Mouse (Mus musculus) hindbrain, embryonic 14.5 days (tissue): ENCODE measurements around the gene Fam214b. TPM values are rescaled to one million over a fixed set of nuclear protein-coding genes. Genes with fewer than 3 reads are reported as not detected.

Source experiments
- ATAC-seq: fragments of 200-750 bp; cut with Nextera tagmentation; 2 replicates; pipeline ENCODE4 v1.8.0; 2017; ENCODE audit warnings: moderate number of reproducible peaks, mild to moderate bottlenecking, moderate TSS enrichment, moderate library complexity; ENCODE audit not compliant: low FRiP score
- DNase-seq: peaks from one replicate; pipeline ENCODE4 v3.0.0-alpha.2; 2015; ENCODE audit warnings: low spot score
- H3K27ac ChIP-seq: fragments of 300-500 bp; sonication (generic); 2 replicates; pipeline ENCODE4 v1.5.1; 2014; ENCODE audit warnings: mild to moderate bottlenecking, moderate library complexity
- H3K27me3 ChIP-seq: fragments of 300-500 bp; sonication (generic); 2 replicates; pipeline ENCODE4 v1.6.1; 2014; ENCODE audit warnings: mild to moderate bottlenecking, low read length, mixed read lengths; ENCODE audit not compliant: control insufficient read depth, insufficient read depth
- H3K36me3 ChIP-seq: fragments of 300-500 bp; sonication (generic); replicated peaks from 2 replicates; pipeline ENCODE4 v1.6.1; 2014; ENCODE audit not compliant: control insufficient read depth, insufficient read depth
- H3K4me1 ChIP-seq: fragments of 300-500 bp; sonication (generic); replicated peaks from 2 replicates; pipeline ENCODE4 v1.6.1; 2014; ENCODE audit warnings: antibody characterized with exemption, low read length, mixed read lengths; ENCODE audit not compliant: control insufficient read depth, insufficient read depth
- H3K4me2 ChIP-seq: fragments of 300-500 bp; sonication (generic); replicated peaks from 2 replicates; pipeline ENCODE4 v1.6.1; 2014; ENCODE audit warnings: mild to moderate bottlenecking, moderate library complexity
- H3K4me3 ChIP-seq: fragments of 300-500 bp; sonication (generic); replicated peaks from 2 replicates; pipeline ENCODE4 v1.5.1; 2014; ENCODE audit warnings: mild to moderate bottlenecking, low read length
- H3K9ac ChIP-seq: fragments of 300-500 bp; sonication (generic); 2 replicates; pipeline ENCODE4 v1.6.1; 2014
- H3K9me3 ChIP-seq: fragments of 300-500 bp; sonication (generic); 2 replicates; pipeline ENCODE4 v1.6.1; 2016; ENCODE audit warnings: low read length; ENCODE audit not compliant: control insufficient read depth
- WGBS: fragments of 180-500 bp; shearing (Covaris S2); extraction: QIAGEN DNeasy Blood & Tissue Kit; methylation state at CpG from one replicate; pipeline ENCODE4 v1.1.7; 2014; 5-methylcytosine and 5-hydroxymethylcytosine counted together
- polyA plus RNA-seq: library from polyadenylated mRNA; unstranded; fragments of >200 nt; fragmentation: Nextera tagmentation; extraction: Ambion mirVana; gene quantifications from 2 replicates; pipeline ENCODE4 v1.2.1, GENCODE M21; 2014

Gene Fam214b
- polyA plus RNA-seq, 1 experiment from 2014 or later = 22.6 TPM

GRCm38 (mm10) chr4:43031237-43031995 lies 14.6 kb downstream of the Fam214b start, which contains the start of gene Stoml2:
Gene Stoml2, minus strand, starts transcription at chr4:43031710.
- ATAC-seq = peak; percentile 95
- WGBS = under 1% methylated on average over 38 of the region's 38 CpGs
- H3K4me2 ChIP-seq = peak within 1 kb of the TSS; percentile 81
- DNase-seq = peak; percentile 92
- H3K36me3 ChIP-seq = peaks cover 73% of the 10 kb centered on the region
- H3K9me3 ChIP-seq = no peaks in the 10 kb centered on the region
- no peaks in the 10 kb centered on the region for H3K27me3 ChIP-seq
- H3K4me1 ChIP-seq = peaks cover 21% of the 10 kb centered on the region; the same call in 1 of the 2 replicates
- peak within 1 kb of the TSS; percentile 82 for H3K4me3 ChIP-seq
- peak within 1 kb of the TSS; percentile 91 for H3K9ac ChIP-seq
- H3K27ac ChIP-seq = peak within 1 kb of the TSS; percentile 90

DNA sequence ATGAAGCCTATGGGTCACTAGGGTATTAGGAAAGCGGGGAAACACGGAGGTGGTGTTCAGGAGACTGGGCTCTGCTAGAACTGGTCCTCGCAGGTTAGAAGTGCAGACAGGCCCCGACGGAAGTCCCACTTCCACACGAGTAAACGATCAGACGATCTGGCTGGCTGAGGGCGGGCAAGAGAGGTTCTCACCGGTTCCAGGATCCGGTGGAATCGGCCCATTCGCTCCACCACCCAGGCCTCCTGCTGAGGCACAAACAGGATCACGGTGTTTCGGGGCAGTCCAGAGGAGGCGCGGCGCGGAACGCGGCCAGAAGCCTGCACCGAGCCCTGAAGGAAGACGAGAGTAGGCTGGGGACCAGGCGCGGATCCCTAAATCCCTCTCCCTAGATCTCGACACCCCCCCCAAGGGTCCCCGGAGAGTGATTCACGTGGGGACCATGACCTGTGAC lies 15.2 kb downstream of the Fam214b start:
- Histone ChIP-seq H3K27ac (peak overlapping the region; percentile 90), H3K4me2 (peak overlapping the region; percentile 81), H3K9me3 (no peaks in the 10 kb centered on the region), H3K4me3 (peak overlapping the region; percentile 82), H3K4me1 (peaks cover 21% of the 10 kb centered on the region; the same call in 1 of the 2 replicates), H3K36me3 (peaks cover 67% of the 10 kb centered on the region), H3K27me3 (no peaks in the 10 kb centered on the region), H3K9ac (peak overlapping the region; percentile 91)
- WGBS = 2% methylated on average over 28 of the region's 28 CpGs
- DNase-seq (peak; percentile 33), ATAC-seq (peak; percentile 0; the same call in 1 of the 2 replicates)

DNA sequence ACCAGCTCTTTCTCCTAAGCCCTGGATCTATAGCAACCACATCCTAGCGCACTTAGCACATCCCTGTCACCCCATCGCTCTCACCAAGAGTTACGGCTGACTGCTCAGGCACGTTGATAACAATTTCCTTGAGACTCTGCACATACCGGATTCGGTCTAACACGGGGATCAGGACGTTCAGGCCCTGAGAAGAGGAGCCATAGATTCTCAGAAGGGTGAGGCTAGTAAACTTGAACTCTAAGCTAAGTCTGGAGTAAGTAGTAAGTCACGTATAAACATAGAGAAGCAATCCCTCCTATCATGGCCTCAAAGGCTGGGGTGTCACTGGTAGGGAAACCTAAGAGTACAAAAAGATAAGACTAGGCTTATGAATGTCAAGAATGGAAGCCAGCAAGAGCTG lies 15.7 kb downstream of the Fam214b start:
- DNase-seq (no peak), ATAC-seq (no peak)
- H3K9me3 ChIP-seq = no peaks in the 10 kb centered on the region
- WGBS = 78% methylated on average over 9 of the region's 9 CpGs
- peaks cover 63% of the 10 kb centered on the region for H3K36me3 ChIP-seq
- peak overlapping the region; percentile 91 for H3K9ac ChIP-seq
- H3K4me1 ChIP-seq = peaks cover 21% of the 10 kb centered on the region; the same call in 1 of the 2 replicates
- H3K27me3 ChIP-seq = no peaks in the 10 kb centered on the region
- no peak overlapping the region for H3K27ac ChIP-seq
- peak overlapping the region; percentile 82 for H3K4me3 ChIP-seq
- peak overlapping the region; percentile 81 for H3K4me2 ChIP-seq

DNA sequence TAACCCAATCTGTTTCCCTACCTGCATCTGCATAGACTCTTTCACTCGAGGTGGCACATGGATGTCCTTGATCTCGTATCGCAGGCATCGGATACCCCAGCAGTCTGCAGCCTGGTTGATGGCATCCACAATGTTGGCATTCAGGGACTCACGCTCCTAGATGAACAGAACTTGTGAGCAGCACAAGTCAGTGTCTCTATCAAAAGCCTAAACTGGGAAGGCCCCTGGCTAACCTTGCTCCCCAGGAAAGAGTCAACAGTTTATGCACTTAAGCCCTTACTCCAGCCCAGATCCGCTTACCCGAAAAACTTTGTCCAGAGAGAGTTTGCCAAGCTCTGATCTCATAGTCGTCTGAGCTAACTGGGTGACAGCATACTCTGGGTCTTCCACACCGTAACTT lies 16.3 kb downstream of the Fam214b start:
- Histone ChIP-seq H3K27me3 (no peaks in the 10 kb centered on the region), H3K9me3 (no peaks in the 10 kb centered on the region), H3K36me3 (peaks cover 57% of the 10 kb centered on the region), H3K4me3 (peak overlapping the region; percentile 82; the same call in 1 of the 2 replicates), H3K4me2 (no peak overlapping the region), H3K4me1 (peaks cover 25% of the 10 kb centered on the region), H3K27ac (no peak overlapping the region), H3K9ac (peak overlapping the region; percentile 91; the same call in 1 of the 2 replicates)
- 94% methylated on average over 9 of the region's 9 CpGs for WGBS
- DNase-seq (no peak), ATAC-seq (no peak)

DNA sequence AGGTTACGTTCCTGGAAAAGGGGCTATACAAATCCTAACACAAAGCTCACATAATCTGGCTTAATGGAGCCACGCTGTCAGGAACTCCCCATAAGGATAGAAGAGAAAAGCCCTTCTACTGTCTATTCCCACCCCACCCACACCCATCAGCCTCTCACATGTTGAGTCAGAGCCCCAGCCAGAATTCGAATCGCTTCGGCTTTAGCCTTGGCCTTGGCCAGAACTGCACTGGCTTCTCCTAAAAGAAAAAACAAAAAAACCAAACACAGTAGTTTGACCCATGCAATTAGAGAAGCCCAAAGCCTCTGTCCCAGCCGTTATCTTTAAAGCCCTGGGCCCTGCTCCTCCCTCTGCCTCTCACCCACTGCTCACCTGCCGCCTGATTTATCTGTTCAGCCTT lies 16.9 kb downstream of the Fam214b start:
- H3K4me2 ChIP-seq = no peak overlapping the region
- H3K4me1 ChIP-seq = peaks cover 31% of the 10 kb centered on the region
- no peak overlapping the region for H3K4me3 ChIP-seq
- H3K9ac ChIP-seq = no peak overlapping the region
- H3K9me3 ChIP-seq = no peaks in the 10 kb centered on the region
- 93% methylated on average over 7 of the region's 7 CpGs for WGBS
- no peaks in the 10 kb centered on the region for H3K27me3 ChIP-seq
- no peak for ATAC-seq
- no peak for DNase-seq
- H3K36me3 ChIP-seq = peaks cover 50% of the 10 kb centered on the region
- no peak overlapping the region for H3K27ac ChIP-seq

- Histone ChIP-seq H3K9me3 (no peaks in the 10 kb centered on the region), H3K27ac (peak within 1 kb of the TSS; percentile 88), H3K9ac (peak within 1 kb of the TSS; percentile 59), H3K4me3 (peak within 1 kb of the TSS; percentile 52), H3K36me3 (peaks cover 56% of the 10 kb centered on the region), H3K4me2 (peak within 1 kb of the TSS; percentile 63), H3K27me3 (no peaks in the 10 kb centered on the region), H3K4me1 (peaks cover 19% of the 10 kb centered on the region)
- WGBS = 9% methylated on average over 42 of the region's 42 CpGs
- ATAC-seq = peak; percentile 93
- DNase-seq = peak; percentile 96
These were observed 20.7 kb downstream of the Fam214b start, which contains the start of gene Pigo for GRCm38 (mm10) chr4:43025084-43025960. Gene Pigo, minus strand, starts transcription at chr4:43025819.

DNA sequence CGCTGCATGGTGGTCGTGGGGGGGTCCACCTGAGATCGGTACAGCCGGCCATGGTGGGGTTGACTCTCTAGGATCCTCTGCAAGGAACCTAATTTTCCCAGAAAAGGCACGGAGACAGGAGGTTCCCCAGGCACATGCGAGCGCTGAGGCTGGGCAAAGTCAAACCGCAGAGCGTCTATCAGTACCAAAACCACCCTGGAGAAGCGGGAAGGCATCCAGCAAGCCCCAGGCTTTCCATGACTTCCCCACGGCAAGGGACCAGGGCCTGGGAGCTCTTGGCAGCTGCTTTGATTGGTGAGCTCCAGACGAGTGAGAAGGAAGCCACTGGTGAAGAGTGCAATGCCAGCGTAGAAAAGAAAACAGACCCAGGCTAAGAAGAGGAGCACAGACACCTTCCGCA lies 21.3 kb downstream of the Fam214b start:
- peak overlapping the region; percentile 52 for H3K4me3 ChIP-seq
- peak overlapping the region; percentile 63 for H3K4me2 ChIP-seq
- H3K27me3 ChIP-seq = no peaks in the 10 kb centered on the region
- no peak for ATAC-seq
- H3K36me3 ChIP-seq = peaks cover 60% of the 10 kb centered on the region
- peak overlapping the region; percentile 88; the same call in 1 of the 2 replicates for H3K27ac ChIP-seq
- no peaks in the 10 kb centered on the region for H3K9me3 ChIP-seq
- peak overlapping the region; percentile 59 for H3K9ac ChIP-seq
- peaks cover 13% of the 10 kb centered on the region for H3K4me1 ChIP-seq
- WGBS = 81% methylated on average over 14 of the region's 14 CpGs
- no peak for DNase-seq

GRCm38 (mm10) chr4:43021341-43021740 lies 24.7 kb downstream of the Fam214b start:
- Histone ChIP-seq H3K27ac (no peak overlapping the region), H3K4me1 (peaks cover 13% of the 10 kb centered on the region), H3K36me3 (peaks cover 59% of the 10 kb centered on the region), H3K27me3 (no peaks in the 10 kb centered on the region), H3K9ac (no peak overlapping the region), H3K4me3 (no peak overlapping the region), H3K4me2 (no peak overlapping the region), H3K9me3 (no peaks in the 10 kb centered on the region)
- 75% methylated on average over 17 of the region's 17 CpGs for WGBS
- no peak for ATAC-seq
- no peak for DNase-seq

- H3K36me3 ChIP-seq = peaks cover 59% of the 10 kb centered on the region
- no peaks in the 10 kb centered on the region for H3K27me3 ChIP-seq
- H3K27ac ChIP-seq = no peak overlapping the region
- H3K9ac ChIP-seq = no peak overlapping the region
- WGBS = 85% methylated on average over 16 of the region's 16 CpGs
- DNase-seq (no peak), ATAC-seq (no peak)
- H3K9me3 ChIP-seq = no peaks in the 10 kb centered on the region
- H3K4me2 ChIP-seq = no peak overlapping the region
- H3K4me3 ChIP-seq = no peak overlapping the region
- H3K4me1 ChIP-seq = peaks cover 13% of the 10 kb centered on the region
These were observed 25.1 kb downstream of the Fam214b start for GRCm38 (mm10) chr4:43020876-43021275.
